Mouse (Mus musculus) cerebellum, postnatal 14 days (tissue): Measurements from ENCODE around the gene Gabarapl2.
"Not testable (repeated sequence)": the region's sequence is repeated elsewhere in the genome, so short reads cannot be mapped to it uniquely, and the experiment has no call there.

Experiments used
- DNase-seq, 2 experiments: peaks; one replicate each; pipeline ENCODE4 v3.0.0; 2021; ENCODE audit warnings: mixed read lengths in 2 of 2

The Gabarapl2 gene

GRCm38 (mm10) chr8:111938076-111938985, 2.2 kb upstream of the Gabarapl2 start:
- DNase-seq = not testable (repeated sequence)

- DNase-seq = peak; percentile 62 to 72
Measured at GRCm38 (mm10) chr8:111939516-111940142, 874 bp upstream of the Gabarapl2 start.

GRCm38 (mm10) chr8:111941101-111941454, 575 bp downstream of the Gabarapl2 start:
- peak in 1 of 2 experiments; percentile 49 for DNase-seq

- no peak for DNase-seq
Measured at GRCm38 (mm10) chr8:111943544-111943943, 3.0 kb downstream of the Gabarapl2 start.

GRCm38 (mm10) chr8:111947144-111947543, 6.6 kb downstream of the Gabarapl2 start:
- no peak for DNase-seq

- DNase-seq = peak in 1 of 2 experiments; percentile 52
Measured at GRCm38 (mm10) chr8:111947954-111948353, 7.5 kb downstream of the Gabarapl2 start.

- DNase-seq = no peak
Measured at GRCm38 (mm10) chr8:111950846-111951245, 10.3 kb downstream of the Gabarapl2 start.

- DNase-seq = no peak
Measured at GRCm38 (mm10) chr8:111951317-111951716, 10.8 kb downstream of the Gabarapl2 start.

GRCm38 (mm10) chr8:111951936-111952335, 11.4 kb downstream of the Gabarapl2 start:
- peak; percentile 54 to 68 for DNase-seq

- no peak for DNase-seq
Measured at GRCm38 (mm10) chr8:111954844-111955594, 14.5 kb downstream of the Gabarapl2 start.

- no peak for DNase-seq
Measured at GRCm38 (mm10) chr8:111955879-111956278, 15.4 kb downstream of the Gabarapl2 start.

- peak in 1 of 2 experiments; percentile 48 for DNase-seq
Measured at GRCm38 (mm10) chr8:111957231-111957630, 16.7 kb downstream of the Gabarapl2 start.

- DNase-seq = no peak
Measured at GRCm38 (mm10) chr8:111960591-111961321, 20.3 kb downstream of the Gabarapl2 start.

- DNase-seq = no peak
Measured at GRCm38 (mm10) chr8:111961330-111961729, 20.8 kb downstream of the Gabarapl2 start.

- DNase-seq = no peak
Measured at GRCm38 (mm10) chr8:111962589-111962988, 22.1 kb downstream of the Gabarapl2 start.

- peak in 1 of 2 experiments; percentile 41 for DNase-seq
Measured at GRCm38 (mm10) chr8:111963091-111963490, 22.6 kb downstream of the Gabarapl2 start.

- DNase-seq = no peak
Measured at GRCm38 (mm10) chr8:111963546-111963945, 23.0 kb downstream of the Gabarapl2 start.

- DNase-seq = no peak
Measured at GRCm38 (mm10) chr8:111964351-111964750, 23.8 kb downstream of the Gabarapl2 start.

- peak in 1 of 2 experiments; percentile 28 for DNase-seq
Measured at GRCm38 (mm10) chr8:111964849-111965561, 24.5 kb downstream of the Gabarapl2 start.

- DNase-seq = no peak
Measured at GRCm38 (mm10) chr8:111967246-111967870, 26.9 kb downstream of the Gabarapl2 start.

GRCm38 (mm10) chr8:111968541-111968940, 28.0 kb downstream of the Gabarapl2 start:
- no peak for DNase-seq
